Mouse (Mus musculus) kidney, postnatal 4 days (tissue): ENCODE results near the gene Rasd1.

Experiments
- DNase-seq, 2 experiments: peaks; one replicate each; pipeline ENCODE4 v3.0.0; 2021; ENCODE audit warnings: mixed read lengths in 2 of 2

The Rasd1 gene

DNA sequence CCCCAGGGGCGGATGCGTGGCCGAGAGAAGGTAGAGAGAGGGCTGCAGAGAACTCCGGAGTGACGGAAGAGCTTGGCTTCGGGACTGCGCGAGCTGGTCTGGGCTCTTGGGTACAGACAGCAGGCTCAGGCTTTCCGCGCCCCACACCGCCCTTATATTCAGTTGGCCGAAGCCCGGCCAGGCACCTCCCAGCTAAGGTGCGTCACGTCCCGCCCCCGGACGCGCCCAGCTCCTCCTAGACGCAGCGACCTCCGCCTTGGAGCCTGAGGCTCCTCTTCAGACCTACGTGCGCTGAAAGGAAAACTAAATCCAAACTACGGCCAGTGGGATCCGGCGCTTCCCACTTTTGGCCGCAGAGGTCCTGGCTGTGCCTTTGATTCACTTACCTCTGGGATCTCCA is at the start of gene Rasd1:
Gene Rasd1 (minus strand): TSS at position 127 of the 400 bp plus-strand sequence.
- DNase-seq = peak; percentile 88 to 93

DNA sequence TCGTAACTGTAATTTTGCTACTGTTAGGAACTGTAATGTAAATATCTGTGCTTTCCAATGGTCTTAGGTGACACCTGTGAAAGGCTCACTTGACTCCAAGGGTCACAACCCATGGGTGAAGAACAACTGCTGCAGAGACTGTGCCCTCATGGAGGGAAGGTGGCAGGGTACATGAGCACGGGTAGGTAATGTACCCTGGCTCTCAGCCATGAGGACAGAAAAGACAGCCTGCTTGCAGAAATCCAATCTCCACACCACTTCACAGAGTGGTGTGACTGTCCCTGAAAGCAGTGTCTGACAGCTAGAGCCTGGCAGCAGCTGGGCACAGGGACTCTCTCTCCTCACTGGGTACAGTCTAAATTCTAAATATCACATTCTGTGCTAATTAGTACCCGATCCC is 46.8 kb upstream of the Rasd1 start:
- no peak for DNase-seq

DNA sequence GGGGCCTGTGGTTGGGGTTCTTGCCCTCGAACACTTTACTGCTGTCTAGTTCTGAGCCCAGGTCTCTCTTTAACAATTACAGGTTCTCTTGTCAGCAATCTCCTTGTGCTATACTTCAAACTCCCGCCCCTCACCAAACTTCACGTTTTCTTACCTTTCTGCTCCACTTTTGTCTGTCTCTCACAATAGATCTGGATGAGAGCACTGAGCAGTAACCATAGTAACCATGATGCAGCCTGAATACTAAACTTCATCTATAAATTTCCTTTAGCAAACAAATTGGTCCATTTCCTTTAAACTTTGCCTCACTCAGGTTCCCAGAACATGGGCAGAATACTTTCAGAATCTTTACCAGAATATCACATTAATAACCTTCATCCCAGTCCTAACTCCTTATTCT is 44.7 kb upstream of the Rasd1 start:
- no peak for DNase-seq

DNA sequence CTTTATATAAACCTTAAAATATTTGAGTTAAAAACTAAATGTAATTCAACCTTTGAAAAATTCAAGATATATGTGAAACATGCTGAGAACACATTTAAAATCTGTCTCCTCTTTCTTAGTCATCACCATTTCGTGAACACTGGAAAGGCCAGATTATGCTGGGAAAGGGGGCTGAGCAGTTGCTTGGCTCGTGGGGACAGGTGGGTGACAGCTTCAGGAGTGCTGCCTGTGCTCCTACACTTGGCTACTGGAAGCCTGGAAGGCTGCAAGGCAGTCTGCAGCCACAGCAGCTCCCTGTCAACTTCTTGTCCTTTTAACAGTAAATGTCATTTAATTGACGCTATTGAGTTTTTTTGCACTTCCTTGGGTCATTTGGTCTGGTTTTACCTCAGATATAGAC is 41.1 kb upstream of the Rasd1 start:
- DNase-seq = no peak

DNA sequence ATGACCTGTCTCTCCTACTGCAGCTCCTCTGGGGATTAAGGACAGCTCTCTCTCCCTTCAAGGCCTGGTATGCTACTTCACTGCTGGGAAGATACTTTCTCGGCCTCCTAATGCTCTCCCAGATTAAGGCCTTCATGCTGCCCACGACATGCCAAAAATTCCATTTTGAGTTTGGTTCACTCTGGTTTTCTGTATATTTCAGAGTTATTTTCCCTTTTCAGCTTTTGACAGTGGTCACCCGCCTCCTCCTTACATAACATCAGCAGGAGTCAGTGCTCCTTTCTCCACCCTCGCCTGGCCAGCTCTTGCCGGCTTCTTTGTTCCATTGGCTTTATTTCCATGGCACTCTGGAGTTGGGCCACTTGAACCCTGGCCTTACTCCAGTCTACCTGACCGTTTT is 40.0 kb upstream of the Rasd1 start:
- no peak for DNase-seq

DNA sequence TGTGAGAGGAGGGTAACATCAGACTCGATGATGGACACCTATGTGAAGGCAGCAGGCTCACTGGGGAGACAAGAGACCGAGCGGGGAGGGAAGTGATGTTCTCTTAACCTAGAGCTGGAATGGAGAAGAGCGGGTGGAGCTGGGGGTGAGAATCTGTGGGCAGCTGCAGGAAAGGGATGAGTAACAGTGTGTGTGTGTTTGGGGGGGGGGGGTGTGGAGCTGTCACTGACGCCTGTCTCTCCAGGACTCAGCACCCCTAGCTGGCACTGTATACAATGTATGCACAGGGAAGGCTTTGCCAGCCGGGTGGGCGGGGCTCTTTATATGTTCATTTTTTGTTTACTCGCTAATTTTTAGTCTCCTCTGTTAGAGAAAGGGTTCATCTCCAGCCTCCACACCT is 39.1 kb upstream of the Rasd1 start:
- DNase-seq = no peak

DNA sequence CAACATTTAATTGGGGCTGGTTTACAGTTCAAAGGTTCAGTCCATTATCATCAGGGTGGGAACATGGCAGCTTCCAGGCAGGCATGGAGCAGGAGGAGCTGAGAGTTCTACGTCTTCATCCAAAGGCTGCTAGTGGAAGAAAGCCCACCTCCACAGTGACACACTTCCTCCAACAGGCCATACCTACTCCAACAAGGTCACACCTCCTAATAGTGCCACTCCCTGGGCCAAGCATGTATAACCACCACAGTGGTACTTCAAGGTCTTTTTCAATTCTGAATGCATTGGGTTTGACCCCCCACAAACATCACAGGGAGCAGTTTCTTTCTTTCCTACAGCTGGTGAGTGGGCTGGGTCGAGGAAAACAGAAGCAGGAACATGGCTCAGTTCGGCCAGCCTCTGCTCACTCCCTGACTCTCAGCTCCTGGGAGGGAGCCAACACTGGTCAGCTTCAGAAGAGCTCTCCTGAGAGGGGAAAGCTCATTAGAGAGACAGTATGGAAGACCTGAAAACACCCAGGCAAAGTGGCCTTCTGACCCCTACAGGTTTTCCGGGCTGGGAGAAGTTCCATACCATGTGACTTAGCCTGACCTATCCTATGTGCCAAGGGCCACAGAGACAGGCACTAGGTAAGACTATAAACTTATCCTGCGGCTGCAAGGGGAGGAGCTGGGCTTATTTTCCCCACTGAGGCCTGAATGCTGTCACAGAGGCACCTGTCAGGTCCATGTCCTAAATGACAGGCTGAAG is 36.7 kb upstream of the Rasd1 start:
- no peak for DNase-seq

DNA sequence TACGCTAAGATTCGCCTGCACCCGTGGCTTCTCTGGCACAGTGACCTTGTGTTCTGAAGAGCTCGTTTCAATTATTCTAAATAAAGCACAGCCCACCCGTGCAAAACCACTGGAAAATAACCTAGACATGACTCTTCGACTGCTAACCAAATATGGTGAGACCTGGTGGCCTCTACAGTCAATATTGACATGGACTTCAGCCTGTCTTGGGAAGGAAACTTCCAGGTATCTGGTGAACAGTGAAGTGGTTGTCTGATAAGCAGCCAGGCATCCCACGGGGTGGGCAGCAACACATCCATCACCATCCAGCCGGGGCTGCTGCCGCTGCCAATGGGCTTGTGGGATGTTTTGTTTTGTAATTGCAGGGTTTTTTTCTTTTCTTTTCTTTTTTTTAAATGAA is 29.6 kb upstream of the Rasd1 start:
- no peak for DNase-seq

DNA sequence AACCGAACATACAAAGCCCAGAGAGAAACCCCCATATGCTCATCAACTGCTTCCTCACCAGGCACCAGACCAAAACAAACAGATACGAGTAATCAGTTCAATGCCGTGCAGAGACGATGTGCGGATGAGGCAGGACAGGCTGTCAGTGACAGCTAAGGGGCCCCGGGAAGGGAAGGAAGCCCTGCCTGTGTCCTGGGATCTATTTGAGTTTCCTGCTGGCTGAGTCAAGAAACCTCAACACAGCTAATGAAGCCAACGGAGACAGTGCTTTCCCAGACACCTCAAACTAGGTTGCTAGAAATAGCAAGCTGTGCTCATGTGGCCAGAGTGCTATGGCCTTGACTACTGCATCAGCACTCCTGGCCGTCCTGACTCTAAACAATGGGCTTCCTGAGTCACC is 26.6 kb upstream of the Rasd1 start:
- no peak for DNase-seq

DNA sequence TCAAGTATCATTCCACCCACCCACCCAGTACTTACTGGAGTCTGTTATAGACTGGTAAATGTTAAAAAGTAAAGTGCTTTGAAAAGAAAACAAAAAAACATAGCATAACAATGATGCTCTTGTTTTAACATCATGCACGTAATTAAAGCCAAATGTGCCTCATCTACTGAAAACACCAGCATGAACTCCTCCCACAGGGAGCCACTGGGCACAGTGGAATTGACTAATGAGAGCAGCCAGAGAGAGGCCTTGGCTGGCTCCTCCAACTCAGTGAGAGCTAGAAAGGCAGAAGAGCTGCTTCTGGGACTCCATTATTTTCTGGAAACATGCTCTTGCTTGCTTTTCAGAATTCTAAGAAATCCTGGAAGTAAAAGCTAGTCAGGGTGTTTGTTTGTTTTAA is 24.7 kb upstream of the Rasd1 start:
- DNase-seq = no peak

DNA sequence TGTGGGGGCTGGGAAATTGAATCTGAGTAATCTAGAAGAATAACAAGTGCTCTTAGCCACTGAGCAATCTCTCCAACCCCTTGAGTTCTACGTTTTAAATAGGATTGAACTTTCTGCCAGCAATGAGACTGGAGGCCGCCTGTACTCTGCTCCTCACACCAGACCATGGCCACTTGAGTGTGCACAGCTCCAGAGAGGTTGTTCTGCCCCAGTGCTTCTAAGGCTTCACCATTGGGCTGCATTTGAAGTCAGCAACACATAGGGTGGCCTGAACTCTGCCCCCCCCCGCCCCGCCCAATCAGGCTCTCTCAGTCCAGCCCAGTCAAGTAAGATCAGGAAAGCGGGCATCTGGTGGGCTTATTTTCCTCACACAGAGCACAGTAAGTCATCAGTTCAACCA is 13.1 kb upstream of the Rasd1 start:
- DNase-seq = no peak

DNA sequence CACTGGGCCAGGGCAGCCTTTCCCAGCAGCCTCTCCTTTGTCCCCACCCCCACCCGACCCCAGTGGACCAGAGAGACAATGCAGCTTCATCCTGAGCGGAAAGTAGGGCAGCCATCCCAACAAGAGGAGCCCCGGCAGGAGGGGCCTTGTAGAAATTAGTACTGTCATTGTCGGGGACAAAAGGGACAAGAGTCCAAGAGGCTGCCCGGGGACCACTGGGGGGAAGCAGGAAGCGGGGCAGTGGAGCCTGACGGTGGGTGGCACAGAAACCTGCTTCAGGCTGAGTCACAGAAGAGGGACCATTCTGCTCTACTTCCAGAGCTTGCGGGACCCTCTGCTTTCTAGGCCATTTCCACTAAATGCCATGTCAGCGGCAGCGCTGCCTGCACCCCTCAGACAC is 10.5 kb upstream of the Rasd1 start:
- peak in 1 of 2 experiments; percentile 50 for DNase-seq

DNA sequence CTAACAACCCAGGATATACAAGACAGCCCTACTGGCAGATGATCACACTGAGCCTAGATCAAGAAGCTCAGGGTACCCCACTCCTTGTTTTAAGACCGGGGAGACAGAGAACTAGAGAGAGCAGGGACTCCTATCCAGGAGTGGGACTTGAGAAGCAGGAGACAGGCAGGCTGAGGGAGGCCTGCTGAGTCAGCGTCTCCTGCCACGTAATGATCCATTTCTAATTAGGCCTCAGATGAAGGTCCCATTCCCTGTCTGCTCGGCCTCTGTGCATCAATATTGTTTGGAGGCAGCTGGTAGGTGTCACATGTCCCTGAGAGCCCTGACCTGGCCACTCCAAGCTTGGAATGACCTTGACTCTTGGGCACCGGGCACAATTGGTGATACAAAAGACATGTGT is 8.6 kb upstream of the Rasd1 start:
- no peak for DNase-seq

DNA sequence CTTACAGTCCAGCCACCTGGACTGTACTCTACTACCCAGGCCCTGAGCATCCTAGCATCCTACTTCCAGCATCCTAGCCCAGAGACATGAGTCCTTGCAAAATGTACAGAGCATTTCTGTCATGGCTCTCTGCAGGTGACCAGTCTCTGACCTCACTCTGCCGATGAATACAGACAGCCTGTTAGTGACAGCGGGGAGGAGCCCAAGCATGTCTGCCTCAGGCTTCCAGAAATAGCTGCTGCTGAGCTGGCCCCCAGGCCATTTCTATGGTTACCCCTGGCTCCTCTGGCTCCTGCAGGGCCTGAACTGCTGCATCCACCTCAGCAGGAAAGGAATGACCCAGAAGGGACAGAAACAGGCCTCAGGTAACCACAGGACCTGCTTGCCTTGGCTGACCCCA is 6.9 kb upstream of the Rasd1 start:
- no peak for DNase-seq

DNA sequence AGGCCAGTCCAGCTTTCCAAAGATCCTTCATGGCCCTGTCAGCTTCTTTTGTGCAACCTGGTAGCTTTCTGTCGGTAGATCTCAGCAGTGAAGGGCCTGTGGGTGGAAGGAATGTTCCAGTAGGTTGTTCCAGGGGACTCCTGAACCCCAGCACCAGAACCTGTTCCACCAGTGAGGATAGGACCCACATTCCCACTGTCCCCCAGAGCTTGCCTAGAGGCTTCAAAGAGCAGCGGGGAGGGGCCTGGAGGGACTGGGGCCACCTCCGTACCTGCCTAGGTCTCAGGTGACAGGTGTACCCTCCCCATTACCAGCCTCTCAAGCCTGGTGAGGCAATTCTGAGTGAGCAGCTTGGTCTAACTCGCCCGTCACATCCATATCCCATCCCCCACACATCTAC is 6.0 kb upstream of the Rasd1 start:
- no peak for DNase-seq

DNA sequence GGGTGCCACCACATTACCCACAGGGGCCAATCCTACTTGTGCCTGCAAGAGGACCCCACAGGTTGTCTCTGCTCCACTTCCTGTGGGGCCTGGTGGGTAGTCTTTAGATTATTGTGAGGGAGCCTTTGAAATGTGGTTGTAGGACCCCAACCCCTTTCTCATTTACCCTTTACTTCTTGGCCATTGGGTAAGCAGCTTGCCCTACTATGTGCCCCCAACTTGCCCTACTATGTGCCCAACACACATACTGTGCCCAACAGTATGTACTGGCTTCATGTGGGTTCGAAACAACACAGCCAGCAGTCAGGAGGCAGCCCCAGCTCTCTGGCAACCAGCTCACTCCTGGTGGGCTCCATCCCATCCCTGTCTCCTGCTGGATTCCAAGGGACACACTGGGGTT is 3.0 kb upstream of the Rasd1 start:
- no peak for DNase-seq

DNA sequence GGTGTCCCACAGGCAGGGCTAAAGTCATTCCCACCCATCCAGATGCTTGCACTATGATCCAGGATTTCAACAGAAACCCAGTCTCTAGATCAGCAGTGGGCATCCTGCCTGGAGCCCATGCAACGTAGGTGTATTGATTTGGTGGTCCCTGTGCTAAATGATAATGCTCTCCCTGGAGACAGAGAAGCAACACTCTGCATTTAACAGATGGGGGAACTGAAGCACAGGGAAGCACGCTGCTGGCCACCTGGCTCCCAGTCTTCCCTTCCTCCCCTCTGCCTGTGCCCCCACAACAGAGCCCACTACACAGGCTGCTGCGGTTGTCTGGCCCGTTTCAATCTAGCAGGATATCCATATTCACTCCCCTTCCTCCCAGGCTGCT is 1.3 kb upstream of the Rasd1 start:
- DNase-seq = no peak

DNA sequence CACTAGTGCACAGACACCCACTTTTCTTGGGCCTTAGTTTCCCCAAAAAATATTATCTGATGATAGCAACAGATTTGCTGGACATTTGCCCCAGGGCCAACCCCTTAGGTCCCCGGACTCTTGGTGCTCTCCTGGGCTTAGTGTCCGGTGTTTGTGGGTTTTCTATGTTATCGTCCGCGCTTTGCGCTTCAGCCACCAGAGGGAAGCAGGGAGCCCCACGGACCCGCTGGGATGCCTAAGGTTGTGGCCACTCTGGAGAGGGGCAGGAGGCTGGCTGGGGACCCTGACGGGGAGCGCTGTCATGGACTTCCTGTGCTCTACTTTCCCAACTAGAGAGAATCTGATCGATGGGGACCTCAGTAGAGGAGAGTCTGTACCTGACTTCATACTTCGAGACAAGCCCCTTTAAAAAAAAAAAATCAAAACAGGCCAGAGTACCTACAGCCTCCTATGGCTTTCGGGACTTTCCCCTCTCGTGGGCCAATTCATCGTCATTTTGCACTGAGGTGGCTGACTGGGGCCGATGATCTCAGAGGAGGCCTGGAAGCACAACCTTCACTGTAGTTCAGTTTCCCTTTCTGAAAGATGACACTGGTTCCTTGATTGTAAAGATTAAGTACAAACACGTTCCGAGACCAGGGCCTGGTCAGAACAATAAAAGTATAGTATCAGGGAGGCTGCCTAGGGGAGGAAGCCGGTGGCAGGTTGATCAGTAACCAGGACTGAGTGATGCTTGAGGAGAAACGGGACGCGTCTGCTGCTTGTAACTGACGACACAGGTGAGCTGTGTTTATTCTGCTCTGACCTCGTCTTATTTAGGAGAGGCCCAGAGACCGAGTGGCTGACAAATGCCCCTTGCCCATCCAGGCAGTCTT is 720 bp upstream of the Rasd1 start:
- DNase-seq = peak; percentile 90 to 92

DNA sequence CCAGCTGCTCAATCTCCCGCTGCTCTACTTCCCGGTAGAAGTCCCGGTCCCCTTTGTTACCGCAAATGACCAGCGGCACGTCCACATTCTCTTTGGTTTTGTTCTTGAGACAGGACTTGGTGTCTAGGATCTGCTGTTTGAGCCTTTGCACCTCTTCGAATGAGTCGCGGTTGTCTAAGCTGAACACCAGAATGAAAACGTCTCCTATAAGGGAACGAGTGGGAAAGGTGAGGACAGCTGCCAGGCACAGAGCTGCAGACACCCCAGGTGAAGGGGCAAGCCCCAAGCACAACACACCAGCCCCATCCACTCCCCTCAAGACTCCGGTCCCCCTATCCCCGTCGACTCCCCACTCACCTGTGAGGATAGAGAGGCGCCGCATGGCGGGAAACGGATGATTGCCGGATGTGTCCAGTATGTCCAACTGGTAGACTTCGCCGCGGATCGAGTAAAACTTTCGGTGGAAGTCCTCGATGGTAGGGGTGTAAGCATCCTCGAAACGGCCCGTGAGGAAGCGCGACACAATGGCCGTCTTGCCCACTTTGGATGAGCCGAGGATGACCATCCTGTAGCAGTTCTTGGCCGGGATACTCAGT is 483 bp downstream of the Rasd1 start:
- DNase-seq = peak; percentile 48 to 62

DNA sequence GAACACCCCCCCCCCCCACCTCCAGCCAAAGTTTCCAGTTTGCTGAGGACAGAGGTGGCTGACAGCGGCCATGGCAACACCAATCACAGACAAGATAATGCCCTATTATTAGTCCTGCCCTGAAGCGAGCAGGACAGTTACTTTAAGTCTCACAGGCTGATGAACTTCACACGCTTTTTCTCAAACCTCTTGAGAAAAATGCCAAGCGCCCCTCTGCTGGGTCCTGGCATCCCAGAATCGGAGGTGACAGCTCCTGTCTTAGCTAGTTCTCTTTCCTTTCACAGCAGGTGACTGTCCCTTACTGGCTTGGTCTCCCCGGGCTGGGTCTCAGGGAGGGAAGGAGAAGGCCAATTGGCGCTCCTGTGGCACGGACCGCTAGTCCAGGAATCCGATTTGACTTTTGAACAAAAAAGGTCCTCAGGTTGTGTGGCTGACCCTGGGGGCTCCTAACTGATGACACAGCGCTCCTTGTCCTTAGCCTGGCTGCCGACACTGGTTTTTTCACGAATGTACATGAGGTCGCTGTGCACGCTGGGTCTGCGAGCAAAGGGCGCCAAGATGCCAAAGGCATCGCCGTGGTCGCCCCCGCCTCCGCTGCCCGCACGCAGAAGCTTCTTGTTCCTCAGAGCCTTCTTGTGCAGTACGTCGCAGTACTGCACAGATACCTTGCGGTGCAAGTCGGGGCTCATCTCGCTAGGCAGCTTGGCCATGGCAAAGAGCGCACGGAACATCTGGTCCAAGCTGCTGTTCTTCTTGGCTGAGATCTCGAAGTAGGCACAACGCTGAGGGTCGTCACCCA is 1.2 kb downstream of the Rasd1 start:
- peak in 1 of 2 experiments; percentile 44 for DNase-seq

DNA sequence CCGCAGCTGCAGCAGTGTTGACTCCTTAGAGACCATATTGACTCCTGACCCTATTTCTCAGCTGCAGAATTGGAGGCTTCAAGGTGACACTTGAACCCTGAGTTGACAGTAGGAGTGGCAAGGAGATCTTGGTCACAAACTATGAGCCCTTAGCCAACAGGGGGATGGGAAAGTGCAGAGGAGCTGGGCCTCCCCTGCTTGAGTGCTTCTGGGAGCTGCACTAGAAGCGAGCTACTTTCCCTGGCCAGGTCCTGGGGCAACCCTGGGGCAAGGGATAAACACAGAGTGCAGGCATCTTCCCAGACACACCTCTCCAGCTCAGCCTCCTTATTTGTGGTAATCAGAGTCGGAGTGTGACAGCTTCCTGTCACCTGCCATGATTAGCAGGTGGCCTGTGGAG is 2.2 kb downstream of the Rasd1 start:
- no peak for DNase-seq

DNA sequence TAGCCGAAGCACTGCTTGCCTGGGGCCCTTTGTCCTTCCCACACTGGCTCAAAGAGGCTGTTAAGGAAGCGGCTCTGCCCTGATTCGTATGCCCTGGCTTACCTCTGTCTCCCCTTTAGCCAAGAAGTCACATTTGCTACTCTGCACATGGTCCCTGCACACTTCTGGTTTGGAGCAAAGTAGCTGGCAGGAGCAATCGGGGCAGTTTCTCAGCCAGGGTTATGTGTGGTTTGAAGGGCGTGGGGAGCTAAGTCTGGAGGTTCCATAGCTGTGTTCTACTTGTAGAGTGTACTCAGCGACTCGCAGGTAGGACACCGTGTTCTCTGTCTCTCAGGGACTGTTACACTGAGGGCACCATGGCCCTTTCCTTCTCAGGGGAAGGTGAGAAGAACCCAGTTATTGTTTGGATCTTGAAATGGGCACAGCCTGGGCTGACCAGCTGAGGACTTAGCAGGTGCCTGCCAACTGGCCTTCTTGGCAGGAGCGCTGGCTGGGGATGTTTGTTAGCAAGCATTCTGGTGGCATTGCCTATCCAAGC is 3.3 kb downstream of the Rasd1 start:
- no peak for DNase-seq
